ENCODE assay signal across 28 mouse cellular contexts in the genomic region with DNA sequence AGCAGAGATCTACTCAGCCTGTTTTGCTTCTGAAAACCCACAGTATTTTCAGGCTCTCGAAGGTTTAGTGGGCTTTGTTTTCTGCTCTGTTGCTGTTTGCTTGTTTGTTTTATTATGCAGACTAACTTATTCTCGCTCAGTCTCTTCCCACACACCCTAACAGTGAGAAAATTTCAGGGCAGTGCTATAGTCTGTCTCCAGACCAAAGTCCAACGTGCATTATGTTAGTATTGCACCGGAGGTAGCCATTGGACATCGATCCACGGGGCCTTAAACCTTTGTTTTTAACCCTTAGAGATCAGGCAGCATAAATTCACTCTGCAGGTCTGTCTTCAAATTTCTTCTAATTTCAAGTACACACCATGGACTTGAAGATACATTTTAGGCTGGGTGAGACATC. TPM values are rescaled to one million over a fixed set of nuclear protein-coding genes. Genes with fewer than 3 reads are reported as not detected.
DNase-seq lines count a peak whose midpoint lies in the region; ATAC-seq and TF ChIP-seq lines count a peak whose summit lies in the region.
"Had no signal": no experiment of that assay in that cellular context is flagged by ENCODE, and none has a peak within 500 bp of the region (broad histone marks: within the 10 kb centered on the region; RNA-seq: fewer than 3 reads in every experiment).

No protein-coding gene starts in this region.

- no peaks in the 10 kb centered on the region for H3K27me3 ChIP-seq in midbrain, embryonic 11.5 days (ENCODE audit: control insufficient read depth, insufficient read depth, low read length)
- H3K27me3 ChIP-seq in midbrain, postnatal 0 days (ENCODE audit: insufficient read depth, low read length) = no peaks in the 10 kb centered on the region
- no peaks in the 10 kb centered on the region for H3K27me3 ChIP-seq in intestine, embryonic 16.5 days (replicated peaks; ENCODE audit: control insufficient read depth, insufficient read depth, low read length)
- no peaks in the 10 kb centered on the region for H3K27me3 ChIP-seq in liver, embryonic 14.5 days (ENCODE audit: control insufficient read depth, insufficient read depth, low read length)
- H3K27me3 ChIP-seq: embryonic facial prominence, embryonic 13.5 days; forebrain, embryonic 12.5 days; limb, embryonic 13.5 days; neural tube, embryonic 12.5 days had no signal

- TF ChIP-seq CTCF in midbrain, postnatal 0 days (IDR thresholded peaks at IDR 0.05) = no peak
- no peak for TF ChIP-seq CTCF in liver, embryonic 14.5 days (IDR thresholded peaks at IDR 0.05; ENCODE audit: low read depth)

- no peak overlapping the region for H3K4me3 ChIP-seq in midbrain, embryonic 11.5 days (ENCODE audit: low read depth, low read length)
- no peak overlapping the region for H3K4me3 ChIP-seq in midbrain, postnatal 0 days (ENCODE audit: low read depth, low read length)
- no peak overlapping the region for H3K4me3 ChIP-seq in intestine, embryonic 16.5 days (ENCODE audit: low read length)
- no peak overlapping the region for H3K4me3 ChIP-seq in liver, embryonic 14.5 days (ENCODE audit: insufficient read depth in 1 of 2, low read depth in 2 of 2, low read length in 2 of 2)
- H3K4me3 ChIP-seq: embryonic facial prominence, embryonic 13.5 days; erythroblast, embryonic 14.5 days; forebrain, embryonic 12.5 days; limb, embryonic 13.5 days; megakaryocyte, embryonic 14.5 days; neural tube, embryonic 12.5 days had no signal

- ATAC-seq in midbrain, embryonic 11.5 days (ENCODE audit: low FRiP score) = no peak
- ATAC-seq in midbrain, postnatal 0 days (ENCODE audit: low FRiP score) = no peak
- peak; percentile 86 for ATAC-seq in intestine, embryonic 16.5 days
- no peak for ATAC-seq in liver, embryonic 14.5 days (ENCODE audit: insufficient read depth)

- TF ChIP-seq EP300 in liver, embryonic 14.5 days (IDR thresholded peaks at IDR 0.05; ENCODE audit: low read depth) = no peak

- WGBS in midbrain, embryonic 11.5 days = 83% methylated on average over 6 of the region's 6 CpGs
- 77% methylated on average over 6 of the region's 6 CpGs for WGBS in midbrain, postnatal 0 days
- WGBS in intestine, embryonic 16.5 days = 52% methylated on average over 6 of the region's 6 CpGs
- WGBS in liver, embryonic 14.5 days (ENCODE audit: insufficient replicate concordance) = 81% methylated on average over 6 of the region's 6 CpGs

- DNase-seq in midbrain, embryonic 11.5 days (ENCODE audit: low spot score, missing footprints) = peak; percentile 69
- no peak for DNase-seq in midbrain, postnatal 0 days (ENCODE audit: low spot score)
- DNase-seq in liver, embryonic 14.5 days (ENCODE audit: low read depth in 3 of 3, low spot score in 3 of 3) = no peak
- DNase-seq in left cerebral cortex, postnatal 10 days (ENCODE audit: extremely low spot score in 1 of 2, low spot score in 2 of 2) = no peak
- no peak for DNase-seq in thymus, postnatal 36 days
- no peak for DNase-seq in cerebellum, adult 18-20 months
- DNase-seq: adrenal gland, adult 8-10 months; cerebellum, adult 11-12 months; cerebellum, postnatal 25 days; embryo, embryonic 11 days; gastrocnemius, postnatal 25 days; heart, postnatal 10 days; kidney, adult 8-10 months; kidney, postnatal 10 days; lung, embryonic 14.5 days; midbrain, embryonic 14.5 days; right cerebral cortex, adult 18-20 months; right cerebral cortex, postnatal 4 days; thymus, adult 2 months had no signal

- no peaks in the 10 kb centered on the region; the same call in 1 of the 2 replicates for H3K4me1 ChIP-seq in midbrain, embryonic 11.5 days (ENCODE audit: control insufficient read depth, insufficient read depth, low read length)
- H3K4me1 ChIP-seq in midbrain, postnatal 0 days (ENCODE audit: insufficient read depth, low read length) = no peaks in the 10 kb centered on the region
- peaks cover 6% of the 10 kb centered on the region; the same call in 1 of the 2 replicates for H3K4me1 ChIP-seq in intestine, embryonic 16.5 days (ENCODE audit: control insufficient read depth, insufficient read depth, low read length)
- H3K4me1 ChIP-seq in liver, embryonic 14.5 days (replicated peaks; ENCODE audit: control insufficient read depth in 2 of 2, insufficient read depth in 2 of 2, low read length in 1 of 2) = peaks cover 35 to 44% of the 10 kb centered on the region in 2 experiments
- H3K4me1 ChIP-seq: embryonic facial prominence, embryonic 13.5 days; limb, embryonic 13.5 days had no signal

- intact Hi-C loops in left cerebral cortex, postnatal 10 days (cut with DNase I) = no loop called here

- no peaks in the 10 kb centered on the region for H3K9me3 ChIP-seq in midbrain, embryonic 11.5 days (ENCODE audit: control insufficient read depth, low read length)
- no peaks in the 10 kb centered on the region for H3K9me3 ChIP-seq in midbrain, postnatal 0 days (ENCODE audit: low read length)
- no peaks in the 10 kb centered on the region for H3K9me3 ChIP-seq in intestine, embryonic 16.5 days (ENCODE audit: control insufficient read depth, low read length)
- no peaks in the 10 kb centered on the region for H3K9me3 ChIP-seq in liver, embryonic 14.5 days (ENCODE audit: control insufficient read depth, low read length)
- H3K9me3 ChIP-seq: embryonic facial prominence, embryonic 13.5 days; forebrain, embryonic 12.5 days; limb, embryonic 13.5 days; megakaryocyte, embryonic 14.5 days; neural tube, embryonic 12.5 days had no signal

- no peak overlapping the region for H3K4me2 ChIP-seq in midbrain, embryonic 11.5 days
- no peak overlapping the region for H3K4me2 ChIP-seq in midbrain, postnatal 0 days (ENCODE audit: low read depth, low read length, poor library complexity, severe bottlenecking)
- H3K4me2 ChIP-seq in intestine, embryonic 16.5 days (ENCODE audit: low read depth, low read length) = peak overlapping the region; percentile 20; the same call in 1 of the 2 replicates
- H3K4me2 ChIP-seq in liver, embryonic 14.5 days (ENCODE audit: low read depth) = peak overlapping the region; percentile 53
- H3K4me2 ChIP-seq: embryonic facial prominence, embryonic 13.5 days; forebrain, embryonic 12.5 days; limb, embryonic 13.5 days; lung, embryonic 14.5 days; neural tube, embryonic 12.5 days had no signal

- H3K9ac ChIP-seq in midbrain, embryonic 11.5 days (ENCODE audit: low read length) = no peak overlapping the region
- no peak overlapping the region for H3K9ac ChIP-seq in midbrain, postnatal 0 days (replicated peaks; ENCODE audit: low read length, poor library complexity, severe bottlenecking)
- H3K9ac ChIP-seq in intestine, embryonic 16.5 days (ENCODE audit: low read depth, low read length) = no peak overlapping the region
- H3K9ac ChIP-seq in liver, embryonic 14.5 days (replicated peaks) = no peak overlapping the region; the same call in 1 of the 2 replicates
- H3K9ac ChIP-seq: embryonic facial prominence, embryonic 13.5 days; forebrain, embryonic 12.5 days; limb, embryonic 13.5 days; lung, embryonic 14.5 days; neural tube, embryonic 12.5 days had no signal

- no peaks in the 10 kb centered on the region for H3K36me3 ChIP-seq in midbrain, embryonic 11.5 days (ENCODE audit: control insufficient read depth, insufficient read depth, low read length)
- H3K36me3 ChIP-seq in midbrain, postnatal 0 days (ENCODE audit: insufficient read depth, low read length) = peaks cover 5% of the 10 kb centered on the region; the same call in 1 of the 2 replicates
- no peaks in the 10 kb centered on the region for H3K36me3 ChIP-seq in intestine, embryonic 16.5 days (ENCODE audit: control insufficient read depth, insufficient read depth, low read length)
- no peaks in the 10 kb centered on the region for H3K36me3 ChIP-seq in liver, embryonic 14.5 days (replicated peaks; ENCODE audit: control insufficient read depth, insufficient read depth, low read depth)
- H3K36me3 ChIP-seq: limb, embryonic 13.5 days; neural tube, embryonic 12.5 days had no signal

- H3K27ac ChIP-seq in midbrain, embryonic 11.5 days (ENCODE audit: low read depth, low read length) = no peak overlapping the region
- H3K27ac ChIP-seq in midbrain, postnatal 0 days (ENCODE audit: low read depth, low read length) = no peak overlapping the region
- no peak overlapping the region for H3K27ac ChIP-seq in intestine, embryonic 16.5 days (ENCODE audit: low read length)
- peak overlapping the region; percentile 91 for H3K27ac ChIP-seq in liver, embryonic 14.5 days
- H3K27ac ChIP-seq: embryonic facial prominence, embryonic 13.5 days; forebrain, embryonic 12.5 days; limb, embryonic 13.5 days; neural tube, embryonic 12.5 days had no signal

RNA-seq across cellular contexts. Expression of a gene that starts 50.5 kb away (rescaled TPM):
- 5.8 and 6.6 TPM in 2 replicates for polyA plus RNA-seq in midbrain, embryonic 11.5 days (2014; fragmentation: Nextera tagmentation; extraction: Ambion mirVana)
- 2.1 and 3.3 TPM in 2 replicates for total RNA-seq in midbrain, postnatal 0 days (2014; rRNA removed)
- polyA plus RNA-seq in midbrain, postnatal 0 days (2015; fragmentation: Nextera tagmentation; extraction: Ambion mirVana) = 7.4 and 11.1 TPM in 2 replicates
- polyA plus RNA-seq in intestine, embryonic 16.5 days (2015; fragmentation: Nextera tagmentation; extraction: Ambion mirVana) = 0.43 and 1.0 TPM in 2 replicates
- polyA plus RNA-seq in liver, embryonic 14.5 days (2012; rRNA removed) = 0.09 and 0.12 TPM in 2 replicates
- polyA plus RNA-seq in liver, embryonic 14.5 days (2014; fragmentation: Nextera tagmentation; extraction: Ambion mirVana) = 0.15 TPM in 1 of 2 replicates, not detected in the other
- 1 to 10 TPM; 1.7 TPM for total RNA-seq in left cerebral cortex, postnatal 10 days (2021)
- total RNA-seq: gastrocnemius, postnatal 25 days; heart, adult 8-10 months; MEL had no signal
- polyA plus RNA-seq: erythroblast, embryonic 14.5 days had no signal

RNA-seq across cellular contexts. Expression of a gene that starts 51.4 kb away (rescaled TPM):
- polyA plus RNA-seq in midbrain, embryonic 11.5 days (2014; fragmentation: Nextera tagmentation; extraction: Ambion mirVana) = 11.3 and 11.8 TPM in 2 replicates
- total RNA-seq in midbrain, postnatal 0 days (2014; rRNA removed) = 128 and 135 TPM in 2 replicates
- 16.7 and 18.6 TPM in 2 replicates for polyA plus RNA-seq in midbrain, postnatal 0 days (2015; fragmentation: Nextera tagmentation; extraction: Ambion mirVana)
- 1.3 and 1.6 TPM in 2 replicates for polyA plus RNA-seq in intestine, embryonic 16.5 days (2015; fragmentation: Nextera tagmentation; extraction: Ambion mirVana)
- polyA plus RNA-seq in liver, embryonic 14.5 days (2012; rRNA removed) = 1.1 and 1.3 TPM in 2 replicates
- polyA plus RNA-seq in liver, embryonic 14.5 days (2014; fragmentation: Nextera tagmentation; extraction: Ambion mirVana) = 0.43 and 0.92 TPM in 2 replicates
- total RNA-seq in left cerebral cortex, postnatal 10 days (2021) = 100 to 1,000 TPM; 117 to 121 TPM
- total RNA-seq: MEL had no signal
- polyA plus RNA-seq: erythroblast, embryonic 14.5 days had no signal

Comparison
In these comparisons a context has a peak if more than half of its experiments do, and no peak if none do; other contexts are left out.
1. H3K4me2 ChIP-seq: peak in intestine, embryonic 16.5 days (single experiment) and liver, embryonic 14.5 days (single experiment); none in midbrain, embryonic 11.5 days (single experiment) and midbrain, postnatal 0 days (single experiment).